Mouse (Mus musculus) megakaryocyte-erythroid progenitor cell, adult 5-6 weeks (primary cell): ENCODE data around the gene Tenm3. TPM values are rescaled to one million over a fixed set of nuclear protein-coding genes. Genes with fewer than 3 reads are reported as not detected.

Experiments
- ATAC-seq: replicated peaks from 2 replicates; pipeline ENCODE4 v1.8.0; 2016; ENCODE audit warnings: mild to moderate bottlenecking, inconsistent platforms; ENCODE audit not compliant: severe bottlenecking, poor library complexity, low FRiP score, low TSS enrichment
- total RNA-seq, 2 experiments: library from RNA; stranded (forward) in 1 of 2; stranded (reverse) in 1 of 2; fragments of 200-1000, 215-1000 nt in 1 of 2; fragments of >200 nt in 1 of 2; fragmentation: Nextera tagmentation in 1 of 2; gene quantifications; 2 replicates each; pipeline ENCODE4 v1.2.3; 2014 to 2017

Tenm3 gene
- total RNA-seq, 2 experiments from 2014 or later = not detected

DNA sequence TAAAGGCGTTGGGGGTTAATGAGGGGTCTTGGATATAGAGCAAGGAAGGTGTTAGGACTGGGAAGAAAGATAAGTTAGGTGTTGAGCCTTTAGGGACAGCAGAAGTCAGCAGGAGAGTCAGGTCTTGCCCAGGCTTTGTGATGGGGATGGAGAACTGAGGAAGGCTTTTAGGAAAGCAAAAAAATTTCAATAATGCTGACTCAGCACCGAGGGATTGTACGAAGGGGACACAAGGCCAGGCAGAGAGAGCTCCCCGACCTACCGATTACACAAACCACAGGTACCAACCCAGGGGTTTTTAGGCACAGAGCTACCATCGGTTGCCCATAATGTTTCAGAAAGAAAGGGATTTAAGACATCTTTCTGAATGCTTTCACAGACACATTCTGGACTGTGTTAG lies 583.9 kb downstream of the Tenm3 start:
- no peak for ATAC-seq

DNA sequence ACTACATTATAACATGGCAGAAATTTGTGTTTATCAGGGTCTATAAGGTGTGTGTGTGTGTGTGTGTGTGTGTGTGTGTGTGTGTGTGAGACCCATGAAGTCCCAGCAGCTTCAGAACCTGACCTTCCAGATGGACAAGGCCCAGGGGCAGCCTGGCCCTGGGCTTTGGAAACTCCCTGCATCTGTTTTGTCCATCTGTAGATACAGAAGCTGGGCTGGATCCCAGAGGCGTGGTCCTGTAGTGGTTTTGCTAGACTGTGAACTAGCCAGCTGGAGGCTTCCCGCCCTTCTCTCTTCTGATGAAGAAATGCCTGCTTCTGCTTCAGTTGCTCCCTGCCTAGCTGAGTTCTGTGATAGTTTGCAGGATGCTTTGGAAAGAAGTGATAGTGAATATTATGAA lies 599.9 kb downstream of the Tenm3 start:
- ATAC-seq = no peak

DNA sequence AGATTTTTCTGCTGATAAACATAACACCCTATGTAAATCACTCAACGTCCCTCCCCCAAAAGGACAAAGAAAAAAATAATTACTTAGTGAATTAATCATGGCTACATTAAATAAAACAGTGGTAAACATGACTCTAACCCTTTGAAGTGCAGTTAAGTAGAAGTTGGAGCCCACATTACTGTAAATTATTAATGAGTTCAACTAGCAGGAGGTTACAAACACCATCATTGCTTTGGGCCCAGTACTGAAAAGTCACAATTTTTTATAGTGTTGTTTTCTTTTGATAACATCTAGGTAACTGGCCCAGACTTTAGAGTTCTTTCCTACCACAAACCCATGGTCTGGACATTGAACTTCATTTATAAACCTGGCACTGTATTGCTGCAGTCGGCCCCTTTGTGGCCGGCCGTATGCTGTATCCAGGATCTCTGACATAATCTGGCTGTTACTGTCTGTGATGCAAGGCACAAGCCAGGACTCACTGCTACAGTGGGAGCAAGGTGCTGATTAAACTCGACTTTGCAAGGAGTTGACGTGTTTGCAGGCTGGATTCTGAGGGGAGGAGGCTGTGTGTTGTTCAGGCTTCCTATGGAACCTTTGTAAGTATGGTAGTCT lies 602.7 kb downstream of the Tenm3 start:
- ATAC-seq = no peak

DNA sequence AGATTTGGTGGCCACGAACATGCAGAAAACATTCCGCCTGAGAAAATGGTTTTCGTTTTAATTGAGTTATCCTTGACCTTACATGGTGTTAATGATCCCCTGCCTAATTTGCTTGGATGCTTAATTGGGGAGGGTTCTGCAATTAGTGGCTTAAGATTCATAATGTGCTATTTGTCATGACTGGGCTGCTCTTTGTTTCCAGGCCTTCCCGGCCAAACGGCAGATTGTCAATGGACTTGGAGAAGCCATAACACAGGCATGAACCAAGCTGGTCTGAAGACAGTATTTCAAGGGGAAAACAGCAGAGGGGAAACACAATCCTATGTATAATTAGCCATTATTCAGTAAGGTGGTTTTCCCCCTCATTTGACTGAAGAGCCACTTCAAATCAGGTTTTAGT lies 606.8 kb downstream of the Tenm3 start:
- ATAC-seq = no peak

DNA sequence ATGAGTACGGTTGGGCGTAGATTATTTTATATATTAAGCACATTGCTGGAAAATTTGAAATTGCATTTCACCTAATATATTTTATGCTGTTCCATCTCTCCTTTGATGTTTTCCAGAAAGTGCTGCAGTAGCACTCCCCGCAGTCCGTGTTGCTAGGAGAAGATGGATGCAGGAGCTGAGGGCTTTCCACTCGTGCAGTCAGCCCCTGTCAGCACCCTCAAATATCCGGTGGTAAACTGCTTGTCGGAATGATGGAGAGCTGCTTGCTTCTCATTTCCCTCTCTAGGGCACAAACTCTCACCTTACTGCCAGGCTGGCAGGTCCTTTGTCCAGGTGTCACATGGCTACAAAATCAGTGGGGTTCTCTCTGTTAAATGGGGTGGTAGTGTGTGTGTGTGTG lies 610.8 kb downstream of the Tenm3 start:
- ATAC-seq = no peak

DNA sequence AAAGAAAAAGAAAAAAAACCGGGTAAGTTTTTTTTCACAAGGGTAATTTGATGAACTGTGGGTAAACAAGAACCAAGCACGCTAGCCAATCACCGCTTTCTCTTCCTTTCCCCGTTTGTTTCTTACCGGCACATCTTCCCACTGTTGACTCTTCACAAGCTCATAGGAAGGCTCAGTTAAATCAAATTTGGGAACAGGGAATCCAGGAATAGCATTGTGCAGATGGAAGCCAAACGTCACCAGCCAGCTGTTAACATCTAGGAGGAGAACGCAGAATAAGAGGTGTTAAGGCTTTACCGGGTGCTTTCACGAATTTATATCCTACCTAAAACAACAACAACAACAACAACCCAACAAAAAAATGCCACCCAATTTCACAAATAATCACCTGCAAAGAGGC lies 611.9 kb downstream of the Tenm3 start:
- ATAC-seq = no peak

DNA sequence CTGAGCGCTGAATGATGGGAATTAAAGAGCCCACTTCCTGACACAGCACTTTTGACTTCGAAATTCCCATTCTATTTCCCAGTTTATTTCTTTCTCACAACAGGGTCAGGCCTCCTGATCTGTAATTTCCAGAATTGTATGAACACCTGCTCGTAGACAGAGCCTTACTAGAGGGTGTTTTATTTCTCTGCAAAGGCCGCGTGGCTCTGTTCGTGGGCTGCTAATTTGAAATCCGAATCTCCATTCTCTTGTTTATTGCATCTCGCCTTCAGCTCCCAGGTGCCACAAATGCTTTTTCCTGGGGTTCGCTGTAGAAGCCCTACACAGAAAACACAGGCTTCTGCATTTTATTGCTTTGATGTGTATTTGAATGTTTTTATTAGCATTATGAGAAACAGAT lies 612.4 kb downstream of the Tenm3 start:
- no peak for ATAC-seq

DNA sequence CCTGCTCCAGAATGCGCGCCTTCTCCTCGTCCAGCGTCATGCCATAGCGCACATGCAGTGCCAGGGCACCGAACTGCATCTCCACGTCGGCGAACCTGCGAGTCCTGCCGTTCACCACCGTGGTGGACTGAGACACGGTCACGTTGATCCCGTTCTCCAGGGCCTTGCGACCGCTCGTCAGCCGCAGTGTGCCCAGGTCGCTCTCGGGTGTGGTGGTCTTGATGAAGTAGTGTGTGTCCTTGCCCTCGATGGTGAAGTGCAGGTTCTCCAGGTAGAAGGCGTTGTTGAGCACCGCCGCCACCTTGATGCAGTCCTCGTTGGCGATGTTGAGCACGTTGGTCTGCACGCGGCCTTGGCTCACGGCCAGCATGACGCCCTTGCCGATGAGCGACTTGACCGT lies 615.1 kb downstream of the Tenm3 start:
- ATAC-seq = no peak

DNA sequence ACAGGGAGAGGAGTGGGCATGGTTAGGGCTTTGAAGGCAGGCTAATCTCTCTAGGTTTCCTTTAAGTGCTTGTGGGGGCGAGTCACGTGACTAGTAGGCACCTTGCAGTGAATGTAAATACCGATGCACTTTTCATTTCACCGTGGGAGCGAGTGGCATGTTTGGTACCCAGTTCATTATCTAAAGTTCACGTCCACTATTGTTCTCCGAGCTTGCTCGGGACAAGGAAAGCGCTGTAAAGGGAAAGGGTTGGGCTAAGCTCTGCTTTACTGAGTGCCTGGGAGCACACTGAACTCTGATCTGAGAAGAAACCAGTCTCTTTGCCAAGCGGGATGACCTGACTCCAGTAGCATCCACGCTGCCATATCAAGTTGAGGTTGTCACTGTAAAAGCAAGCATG lies 619.0 kb downstream of the Tenm3 start:
- ATAC-seq = no peak

DNA sequence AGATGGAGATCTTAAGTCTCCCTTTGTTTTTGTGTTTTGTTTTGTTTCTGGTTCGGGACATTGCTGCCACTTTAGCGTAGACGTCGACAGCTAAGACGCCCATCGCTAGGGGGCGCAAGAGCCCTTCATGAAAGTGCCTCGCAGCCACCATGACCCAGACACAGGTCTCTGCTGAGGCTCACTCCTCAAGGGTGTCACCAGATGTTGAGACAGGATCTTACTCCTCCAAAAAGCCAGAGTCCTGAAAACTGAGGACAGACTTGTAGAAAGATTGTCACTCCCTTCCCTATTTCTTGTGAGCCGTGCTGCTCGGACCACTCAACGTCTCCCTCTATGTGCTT lies 621.4 kb downstream of the Tenm3 start:
- ATAC-seq = peak; percentile 71; the same call in 1 of the 2 replicates

DNA sequence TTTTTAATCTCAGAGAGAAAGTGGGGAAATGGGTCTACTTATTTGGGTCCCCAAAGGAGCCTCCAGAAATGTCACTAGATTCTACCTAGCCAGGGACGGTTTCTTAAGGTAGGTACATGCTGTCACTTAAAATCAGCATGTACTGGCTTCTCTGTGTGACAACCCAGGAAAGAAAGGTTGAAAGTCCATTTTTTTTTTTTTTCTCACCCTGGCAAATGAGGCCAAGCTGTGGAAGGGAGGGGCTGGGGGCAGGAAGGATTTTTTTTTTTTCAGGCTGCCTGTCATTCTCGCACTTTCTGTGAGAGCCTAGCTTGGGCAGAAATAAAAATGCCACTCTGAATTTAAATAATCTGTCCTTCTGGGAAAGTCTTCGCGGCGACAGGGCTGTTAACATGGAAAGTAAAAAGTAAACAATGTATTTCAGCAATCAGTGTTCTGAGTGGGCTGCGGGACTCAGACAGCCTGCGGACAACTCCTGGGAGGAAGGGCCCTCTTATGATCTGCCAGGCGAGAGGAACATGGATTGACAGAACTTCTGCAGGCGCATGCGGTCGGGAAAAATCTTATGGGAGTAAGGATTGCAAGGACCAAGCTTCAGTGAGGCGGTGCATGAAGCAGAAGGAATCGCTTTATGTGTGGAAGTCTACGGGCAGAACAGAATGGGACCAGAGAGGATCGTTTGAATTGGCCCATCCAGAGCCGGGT lies 621.9 kb downstream of the Tenm3 start:
- no peak for ATAC-seq

DNA sequence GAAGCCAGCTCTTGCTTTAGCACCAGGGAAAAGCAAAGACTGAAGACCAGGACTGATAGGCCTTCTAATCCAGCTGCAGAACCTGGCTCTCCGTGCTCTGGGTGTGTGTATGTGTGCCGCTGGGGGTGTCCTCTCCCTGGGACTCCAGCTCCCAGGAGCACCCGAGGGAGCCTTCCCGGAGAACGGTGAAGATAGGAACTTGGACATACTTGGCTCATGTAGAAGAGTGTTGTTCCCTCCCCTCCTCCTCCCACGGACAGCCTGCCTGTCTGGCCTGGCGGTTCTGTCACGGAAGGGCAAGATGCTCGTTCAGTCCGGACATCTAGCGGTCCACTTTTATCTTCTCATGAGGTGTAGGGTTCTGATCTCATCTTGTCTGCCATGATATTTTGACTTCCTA lies 622.4 kb downstream of the Tenm3 start:
- no peak for ATAC-seq

DNA sequence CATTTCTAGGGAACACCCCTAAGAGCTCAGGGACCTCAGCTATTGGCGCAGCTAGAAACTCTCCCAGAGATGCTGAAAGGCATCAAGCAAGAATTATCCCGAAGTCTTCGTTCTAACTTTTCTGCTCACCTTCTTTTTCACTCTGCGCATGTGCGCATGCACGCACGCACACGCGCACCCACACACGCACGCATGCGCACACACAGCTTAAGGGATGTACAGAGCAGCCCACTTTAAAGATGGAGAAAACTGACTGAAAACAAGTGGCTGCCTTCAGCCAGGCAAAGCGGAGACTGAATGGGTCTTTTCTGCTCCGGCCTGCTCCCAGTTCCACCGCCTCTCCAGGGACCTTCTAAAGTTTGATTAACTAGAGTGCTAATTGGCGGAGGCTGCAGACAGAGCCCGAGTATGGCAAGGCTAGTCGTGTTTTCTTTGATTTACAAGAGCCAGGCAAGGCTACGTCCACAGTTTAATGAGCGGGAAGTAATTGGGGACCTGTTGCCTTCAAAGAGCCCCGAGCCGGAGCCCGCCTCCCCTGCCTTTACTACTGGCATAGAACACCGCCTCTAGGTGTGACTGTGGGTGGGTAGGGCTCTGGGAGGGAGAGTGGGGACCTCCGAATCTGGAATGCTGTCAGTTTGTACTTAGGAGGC lies 623.1 kb downstream of the Tenm3 start:
- no peak for ATAC-seq

DNA sequence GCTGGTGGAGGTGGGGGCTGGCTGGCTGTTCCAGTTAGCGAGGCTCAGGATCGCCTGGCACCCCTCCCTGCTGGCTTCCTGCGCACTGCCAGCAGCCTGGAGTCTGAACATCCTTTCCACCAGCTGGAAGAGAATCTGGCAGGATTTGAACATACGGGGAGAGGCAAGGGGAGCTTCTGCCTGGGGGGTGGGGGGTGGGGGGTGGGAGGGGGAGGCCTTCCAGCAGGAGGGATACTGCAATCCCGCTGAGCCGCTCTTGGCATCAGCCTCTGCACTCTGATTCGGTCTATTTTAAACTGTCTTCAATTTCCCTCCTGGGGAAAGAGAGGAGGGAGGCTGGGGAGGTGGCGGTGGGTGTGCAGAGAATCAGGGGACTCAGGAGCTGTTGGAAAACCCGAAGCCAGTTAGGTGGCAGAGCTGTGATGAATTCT lies 628.7 kb downstream of the Tenm3 start:
- ATAC-seq = no peak

DNA sequence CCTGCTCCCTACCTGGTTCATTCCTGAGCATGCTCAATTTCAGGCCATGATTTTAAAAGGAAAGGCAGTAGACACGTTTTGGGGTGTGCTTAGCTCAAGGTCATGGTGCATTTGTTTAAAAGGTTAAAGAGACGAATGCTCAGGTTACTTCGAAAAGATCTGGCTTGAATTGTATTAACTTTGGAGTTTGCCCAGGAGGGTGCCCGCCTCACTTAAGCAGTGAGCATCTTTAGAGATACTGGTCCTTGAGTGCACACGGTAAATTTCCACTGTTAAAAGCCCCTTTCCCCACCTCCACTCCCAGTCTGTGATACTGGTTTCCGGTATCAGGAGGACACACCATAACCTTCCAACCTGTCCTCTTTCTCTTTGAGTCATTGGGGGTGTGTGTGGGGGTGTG lies 629.4 kb downstream of the Tenm3 start:
- ATAC-seq = no peak

DNA sequence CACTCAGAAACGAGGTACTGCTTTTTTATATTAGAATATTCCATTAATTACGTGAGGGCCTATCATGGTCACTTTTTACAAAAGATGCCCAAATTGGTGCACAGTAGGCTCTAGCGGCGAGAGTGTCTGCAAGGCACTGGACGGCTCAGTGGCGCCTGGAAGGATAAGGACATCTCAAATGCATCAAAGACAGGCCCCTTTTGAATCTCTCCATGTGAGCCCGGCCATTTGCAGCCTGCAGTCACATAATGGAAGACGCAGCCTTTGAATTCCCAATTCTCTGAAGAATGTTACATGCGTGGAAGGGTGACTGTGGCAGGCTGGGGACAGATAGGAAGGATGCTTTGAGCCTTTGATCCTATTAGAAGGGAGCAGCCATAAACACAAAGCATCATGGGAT lies 631.8 kb downstream of the Tenm3 start:
- ATAC-seq = no peak

DNA sequence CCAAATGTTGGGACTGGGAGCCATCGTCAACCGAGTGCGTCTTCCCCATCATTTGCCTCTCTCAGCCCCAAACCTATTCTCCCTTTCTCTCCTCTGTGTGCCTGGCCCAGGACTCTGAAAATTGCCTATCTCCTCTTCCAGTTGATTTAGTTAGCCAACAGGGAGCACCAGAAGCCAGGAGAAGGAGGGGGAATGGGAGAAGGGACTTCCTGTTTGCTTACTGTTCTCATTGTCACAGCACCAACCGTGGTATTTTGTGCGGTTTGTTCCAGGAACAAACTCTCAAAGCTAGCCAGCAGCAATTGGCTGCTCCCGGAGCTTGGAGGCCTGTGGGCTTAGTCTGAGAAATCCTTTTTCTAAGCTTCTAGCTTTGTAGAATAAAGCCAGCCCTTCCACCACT lies 636.2 kb downstream of the Tenm3 start:
- ATAC-seq = no peak

DNA sequence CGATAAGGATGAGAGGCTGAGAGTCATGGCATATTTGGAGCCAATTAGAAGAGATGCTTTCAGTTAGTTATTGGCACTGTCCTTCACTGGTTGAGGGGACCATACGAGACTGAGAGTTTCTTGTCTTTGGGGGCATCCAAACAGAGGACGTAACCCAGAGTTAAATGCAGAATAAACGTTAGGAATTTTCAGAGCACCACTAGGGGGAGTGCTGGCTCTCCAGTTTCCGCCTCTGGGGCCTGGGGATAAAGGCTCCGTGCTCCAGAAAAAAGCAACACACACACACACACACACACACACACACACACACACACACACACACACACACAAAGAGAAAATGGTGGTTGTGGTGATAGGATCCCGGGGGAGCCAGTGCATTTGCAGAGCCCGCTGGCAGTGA lies 636.8 kb downstream of the Tenm3 start:
- ATAC-seq = no peak

DNA sequence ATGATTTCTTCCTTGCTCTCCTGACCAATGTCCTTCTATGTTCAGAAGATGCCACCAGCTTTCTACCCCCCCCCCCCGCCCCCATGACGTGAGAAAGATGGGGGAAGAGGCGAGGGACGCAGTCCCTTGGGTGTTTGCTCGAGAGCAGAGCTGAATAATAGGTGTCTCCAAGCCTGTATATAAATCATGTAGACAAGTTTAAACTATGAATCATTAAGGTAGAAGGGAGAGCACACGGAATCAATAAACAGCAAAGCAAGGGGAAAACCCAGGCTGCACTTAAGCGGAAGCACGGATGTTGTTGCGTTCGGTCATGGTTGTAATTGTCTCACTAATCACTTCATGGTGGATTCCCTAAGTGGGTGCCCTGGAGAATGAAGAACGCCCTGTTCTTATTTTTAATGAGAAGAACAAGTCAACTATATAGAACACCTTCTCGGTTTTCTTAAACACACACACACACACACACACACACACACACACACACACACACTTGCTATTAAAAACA lies 638.9 kb downstream of the Tenm3 start:
- ATAC-seq = no peak

DNA sequence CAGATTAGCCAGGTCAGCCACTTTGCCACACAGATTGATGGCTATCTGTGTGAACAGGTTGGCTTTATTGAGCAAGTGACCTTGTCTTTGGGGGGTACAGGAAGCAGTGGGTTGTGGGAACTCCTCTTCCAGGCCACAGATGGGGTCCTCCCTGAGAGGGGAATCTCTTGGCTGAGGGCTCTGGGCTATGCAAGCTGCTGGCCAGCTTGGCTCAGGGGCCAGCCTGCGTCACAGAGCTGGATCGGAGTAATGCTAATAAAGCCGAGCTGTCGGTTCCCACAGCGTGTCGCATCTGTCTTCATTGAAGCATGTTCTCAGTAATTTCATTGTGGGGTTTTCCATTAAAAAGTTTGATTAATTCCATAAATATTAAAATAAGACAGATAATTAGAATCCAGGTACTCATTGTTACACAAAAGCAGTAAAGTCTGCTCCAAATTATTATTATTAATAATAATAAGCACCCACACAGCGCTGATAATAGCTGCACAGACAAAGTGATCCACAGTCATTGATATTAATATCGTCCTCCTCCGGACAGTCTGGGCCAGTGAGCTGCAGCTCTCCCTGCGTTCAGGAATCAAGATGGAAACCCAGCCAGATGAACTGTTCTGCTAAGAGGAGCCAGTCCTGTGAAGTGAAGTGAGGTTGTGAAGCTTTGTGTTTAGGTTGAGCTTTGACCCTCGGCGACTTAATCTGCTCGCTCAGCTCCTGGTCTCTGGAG lies 639.5 kb downstream of the Tenm3 start:
- ATAC-seq = no peak
